Mouse (Mus musculus): ENCODE results near the gene Agtpbp1. TPM values are rescaled to one million over a fixed set of nuclear protein-coding genes. Genes with fewer than 3 reads are reported as not detected.

Gene Agtpbp1
- polyA plus RNA-seq, 1 experiment: 7.5 TPM

GRCm38 (mm10) chr13:59444371-59444770 is 140.7 kb downstream of the Agtpbp1 start:
- Histone ChIP-seq H3K27me3 (ENCODE audit: control insufficient read depth, insufficient read depth, insufficient read length) (no peaks in the 10 kb centered on the region), H3K36me3 (ENCODE audit: control insufficient read depth, insufficient read depth) (no peaks in the 10 kb centered on the region), H3ac (ENCODE audit: control insufficient read depth, insufficient read length, low read depth) (no peak overlapping the region), H3K79me2 (ENCODE audit: control insufficient read depth, insufficient read depth) (no peaks in the 10 kb centered on the region), H3K4me3 (ENCODE audit: insufficient read depth, poor library complexity, severe bottlenecking) (no peak overlapping the region), H3K79me3 (ENCODE audit: low read depth) (no peaks in the 10 kb centered on the region)
- no peak for TF ChIP-seq FOSL1 (IDR thresholded peaks at IDR 0.05; ENCODE audit: insufficient read depth, low read length, poor library complexity, severe bottlenecking)
- TF ChIP-seq MAX (IDR thresholded peaks at IDR 0.05): no peak
- no peak for TF ChIP-seq MYOG (IDR thresholded peaks at IDR 0.05; ENCODE audit: control insufficient read depth, extremely low read depth, insufficient read length)
- TF ChIP-seq MYOD1 (IDR thresholded peaks at IDR 0.05; ENCODE audit: control insufficient read depth, insufficient read length, low read depth): no peak
- TF ChIP-seq USF1 (IDR thresholded peaks at IDR 0.05; ENCODE audit: low read depth): no peak
- TF ChIP-seq CTCF (IDR thresholded peaks at IDR 0.05; ENCODE audit: control insufficient read depth, insufficient read depth, insufficient read length): no peak
- TF ChIP-seq CEBPB (IDR thresholded peaks at IDR 0.05; ENCODE audit: low read depth): no peak

GRCm38 (mm10) chr13:59439683-59440082 is 145.3 kb downstream of the Agtpbp1 start:
- Histone ChIP-seq H3K27me3 (ENCODE audit: control insufficient read depth, insufficient read depth, insufficient read length) (no peaks in the 10 kb centered on the region), H3K79me3 (ENCODE audit: low read depth) (no peaks in the 10 kb centered on the region), H3K79me2 (ENCODE audit: control insufficient read depth, insufficient read depth) (no peaks in the 10 kb centered on the region), H3K36me3 (ENCODE audit: control insufficient read depth, insufficient read depth) (no peaks in the 10 kb centered on the region), H3ac (ENCODE audit: control insufficient read depth, insufficient read length, low read depth) (no peak overlapping the region), H3K4me3 (ENCODE audit: insufficient read depth, poor library complexity, severe bottlenecking) (no peak overlapping the region)
- TF ChIP-seq MYOD1 (IDR thresholded peaks at IDR 0.05; ENCODE audit: control insufficient read depth, insufficient read length, low read depth) (no peak), CTCF (IDR thresholded peaks at IDR 0.05; ENCODE audit: control insufficient read depth, insufficient read depth, insufficient read length) (no peak), MAX (IDR thresholded peaks at IDR 0.05) (no peak), FOSL1 (IDR thresholded peaks at IDR 0.05; ENCODE audit: insufficient read depth, low read length, poor library complexity, severe bottlenecking) (no peak), CEBPB (IDR thresholded peaks at IDR 0.05; ENCODE audit: low read depth) (no peak), MYOG (IDR thresholded peaks at IDR 0.05; ENCODE audit: control insufficient read depth, extremely low read depth, insufficient read length) (no peak), USF1 (IDR thresholded peaks at IDR 0.05; ENCODE audit: low read depth) (no peak)

- no peak overlapping the region for H3ac ChIP-seq (ENCODE audit: control insufficient read depth, insufficient read length, low read depth)
- H3K36me3 ChIP-seq (ENCODE audit: control insufficient read depth, insufficient read depth): no peaks in the 10 kb centered on the region
- no peak for TF ChIP-seq USF1 (IDR thresholded peaks at IDR 0.05; ENCODE audit: low read depth)
- no peak for TF ChIP-seq MYOG (IDR thresholded peaks at IDR 0.05; ENCODE audit: control insufficient read depth, extremely low read depth, insufficient read length)
- TF ChIP-seq CEBPB (IDR thresholded peaks at IDR 0.05; ENCODE audit: low read depth): no peak
- TF ChIP-seq CTCF (IDR thresholded peaks at IDR 0.05; ENCODE audit: control insufficient read depth, insufficient read depth, insufficient read length): no peak
- no peak for TF ChIP-seq MAX (IDR thresholded peaks at IDR 0.05)
- no peak for TF ChIP-seq MYOD1 (IDR thresholded peaks at IDR 0.05; ENCODE audit: control insufficient read depth, insufficient read length, low read depth)
- no peak for TF ChIP-seq FOSL1 (IDR thresholded peaks at IDR 0.05; ENCODE audit: insufficient read depth, low read length, poor library complexity, severe bottlenecking)
- H3K27me3 ChIP-seq (ENCODE audit: control insufficient read depth, insufficient read depth, insufficient read length): no peaks in the 10 kb centered on the region
- H3K4me3 ChIP-seq (ENCODE audit: insufficient read depth, poor library complexity, severe bottlenecking): no peak overlapping the region
- H3K79me2 ChIP-seq (ENCODE audit: control insufficient read depth, insufficient read depth): no peaks in the 10 kb centered on the region
- H3K79me3 ChIP-seq (ENCODE audit: low read depth): no peaks in the 10 kb centered on the region
Observed at GRCm38 (mm10) chr13:59434554-59434953, 150.5 kb downstream of the Agtpbp1 start.

GRCm38 (mm10) chr13:59431124-59431864 is 153.7 kb downstream of the Agtpbp1 start:
- H3ac ChIP-seq (ENCODE audit: control insufficient read depth, insufficient read length, low read depth): no peak overlapping the region
- no peaks in the 10 kb centered on the region for H3K27me3 ChIP-seq (ENCODE audit: control insufficient read depth, insufficient read depth, insufficient read length)
- no peaks in the 10 kb centered on the region for H3K79me2 ChIP-seq (ENCODE audit: control insufficient read depth, insufficient read depth)
- no peak overlapping the region for H3K4me3 ChIP-seq (ENCODE audit: insufficient read depth, poor library complexity, severe bottlenecking)
- no peaks in the 10 kb centered on the region for H3K79me3 ChIP-seq (ENCODE audit: low read depth)
- TF ChIP-seq CEBPB (IDR thresholded peaks at IDR 0.05; ENCODE audit: low read depth) (no peak), MAX (IDR thresholded peaks at IDR 0.05) (no peak), MYOG (IDR thresholded peaks at IDR 0.05; ENCODE audit: control insufficient read depth, extremely low read depth, insufficient read length) (no peak), MYOD1 (IDR thresholded peaks at IDR 0.05; ENCODE audit: control insufficient read depth, insufficient read length, low read depth) (no peak), USF1 (IDR thresholded peaks at IDR 0.05; ENCODE audit: low read depth) (no peak), CTCF (IDR thresholded peaks at IDR 0.05; ENCODE audit: control insufficient read depth, insufficient read depth, insufficient read length) (no peak), FOSL1 (IDR thresholded peaks at IDR 0.05; ENCODE audit: insufficient read depth, low read length, poor library complexity, severe bottlenecking) (no peak)
- no peaks in the 10 kb centered on the region for H3K36me3 ChIP-seq (ENCODE audit: control insufficient read depth, insufficient read depth)

- H3K36me3 ChIP-seq (ENCODE audit: control insufficient read depth, insufficient read depth): no peaks in the 10 kb centered on the region
- no peaks in the 10 kb centered on the region for H3K27me3 ChIP-seq (ENCODE audit: control insufficient read depth, insufficient read depth, insufficient read length)
- H3K79me2 ChIP-seq (ENCODE audit: control insufficient read depth, insufficient read depth): no peaks in the 10 kb centered on the region
- H3K4me3 ChIP-seq (ENCODE audit: insufficient read depth, poor library complexity, severe bottlenecking): no peak overlapping the region
- TF ChIP-seq CTCF (IDR thresholded peaks at IDR 0.05; ENCODE audit: control insufficient read depth, insufficient read depth, insufficient read length) (no peak), MYOD1 (IDR thresholded peaks at IDR 0.05; ENCODE audit: control insufficient read depth, insufficient read length, low read depth) (no peak), FOSL1 (IDR thresholded peaks at IDR 0.05; ENCODE audit: insufficient read depth, low read length, poor library complexity, severe bottlenecking) (no peak), CEBPB (IDR thresholded peaks at IDR 0.05; ENCODE audit: low read depth) (no peak), MYOG (IDR thresholded peaks at IDR 0.05; ENCODE audit: control insufficient read depth, extremely low read depth, insufficient read length) (no peak), USF1 (IDR thresholded peaks at IDR 0.05; ENCODE audit: low read depth) (no peak), MAX (IDR thresholded peaks at IDR 0.05) (no peak)
- no peak overlapping the region for H3ac ChIP-seq (ENCODE audit: control insufficient read depth, insufficient read length, low read depth)
- H3K79me3 ChIP-seq (ENCODE audit: low read depth): no peaks in the 10 kb centered on the region
Observed at GRCm38 (mm10) chr13:59429369-59429768, 155.7 kb downstream of the Agtpbp1 start.
